Mouse (Mus musculus) heart, postnatal 0 days (tissue): ENCODE data around the gene Oxa1l.

Experiments
- CTCF ChIP-seq: IDR thresholded peaks from 2 replicates; pipeline ENCODE4 v1.5.1; 2016; ENCODE audit warnings: antibody characterized with exemption, control low read depth, low read depth
- EP300 ChIP-seq: IDR thresholded peaks from 2 replicates; pipeline ENCODE4 v1.6.1; 2016; ENCODE audit warnings: antibody characterized with exemption, low read depth

DNA sequence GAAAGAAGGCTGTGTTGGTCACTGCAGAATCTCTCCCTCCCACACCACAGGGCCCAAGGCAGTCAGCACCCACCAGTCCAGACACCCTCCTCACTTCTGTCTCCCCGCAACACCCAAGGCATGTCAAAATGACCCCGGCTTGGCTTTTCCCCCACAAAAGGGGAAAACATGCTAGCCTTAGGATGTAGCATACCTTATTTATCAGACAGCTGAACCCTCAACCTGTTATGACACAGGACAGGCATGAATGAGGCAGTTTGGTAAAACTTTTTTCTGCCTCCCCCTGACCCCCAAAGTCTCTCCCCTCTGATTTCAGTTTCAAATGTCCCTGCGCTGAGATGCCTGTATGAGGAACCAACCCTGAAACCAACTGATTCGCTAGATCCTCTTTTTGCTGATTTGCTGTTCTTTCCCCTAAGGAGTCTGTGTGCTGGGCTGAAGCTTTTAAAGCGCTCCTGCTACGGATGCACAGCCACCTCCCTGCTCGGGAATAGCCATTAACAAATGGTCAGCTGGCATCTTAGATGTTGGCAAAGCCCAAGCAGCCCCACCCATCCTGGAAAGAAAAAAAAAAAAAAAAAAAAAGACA is 48.5 kb downstream of the Oxa1l start:
- no peak for TF ChIP-seq EP300
- TF ChIP-seq CTCF = no peak
